Mouse (Mus musculus) neural tube, embryonic 13.5 days (tissue): ENCODE results near the gene Itga9. TPM values are rescaled to one million over a fixed set of nuclear protein-coding genes. Genes with fewer than 3 reads are reported as not detected.

Experiments
- ATAC-seq: fragments of 200-750 bp; cut with Nextera tagmentation; 2 replicates; pipeline ENCODE4 v1.8.0; 2017; ENCODE audit warnings: low read depth, mild to moderate bottlenecking, moderate TSS enrichment, moderate library complexity
- H3K27ac ChIP-seq: fragments of 300-500 bp; sonication (generic); replicated peaks from 2 replicates; pipeline ENCODE4 v1.5.1; 2015; ENCODE audit warnings: moderate library complexity, mild to moderate bottlenecking, inconsistent platforms
- H3K27me3 ChIP-seq: fragments of 300-500 bp; sonication (generic); 2 replicates; pipeline ENCODE4 v1.6.1; 2015; ENCODE audit warnings: mild to moderate bottlenecking, inconsistent platforms
- H3K36me3 ChIP-seq: fragments of 300-500 bp; sonication (generic); 2 replicates; pipeline ENCODE4 v1.6.1; 2015; ENCODE audit warnings: mild to moderate bottlenecking, inconsistent platforms
- H3K4me1 ChIP-seq: fragments of 300-500 bp; sonication (generic); replicated peaks from 2 replicates; pipeline ENCODE4 v1.6.1; 2015; ENCODE audit warnings: inconsistent platforms
- H3K4me2 ChIP-seq: fragments of 300-500 bp; sonication (generic); 2 replicates; pipeline ENCODE4 v1.6.1; 2015; ENCODE audit warnings: inconsistent platforms, mild to moderate bottlenecking, moderate library complexity
- H3K4me3 ChIP-seq: fragments of 300-500 bp; sonication (generic); 2 replicates; pipeline ENCODE4 v1.5.1; 2015; ENCODE audit warnings: mild to moderate bottlenecking, inconsistent platforms
- H3K9ac ChIP-seq: fragments of 300-500 bp; sonication (generic); 2 replicates; pipeline ENCODE4 v1.6.1; 2015; ENCODE audit warnings: moderate library complexity, mild to moderate bottlenecking, inconsistent platforms
- H3K9me3 ChIP-seq: fragments of 300-500 bp; sonication (generic); 2 replicates; pipeline ENCODE4 v1.6.1; 2016; ENCODE audit warnings: inconsistent platforms
- WGBS: fragments of 180-500 bp; shearing (Covaris S2); methylation state at CpG from one replicate; pipeline ENCODE4 v1.1.7; 2015; 5-methylcytosine and 5-hydroxymethylcytosine counted together
- polyA plus RNA-seq: library from polyadenylated mRNA; unstranded; fragments of >200 nt; fragmentation: Nextera tagmentation; extraction: Ambion mirVana; gene quantifications from 2 replicates; pipeline ENCODE4 v1.2.1, GENCODE M21; 2015

Itga9 gene
- polyA plus RNA-seq, 1 experiment from 2014 or later: 3.5 TPM

DNA sequence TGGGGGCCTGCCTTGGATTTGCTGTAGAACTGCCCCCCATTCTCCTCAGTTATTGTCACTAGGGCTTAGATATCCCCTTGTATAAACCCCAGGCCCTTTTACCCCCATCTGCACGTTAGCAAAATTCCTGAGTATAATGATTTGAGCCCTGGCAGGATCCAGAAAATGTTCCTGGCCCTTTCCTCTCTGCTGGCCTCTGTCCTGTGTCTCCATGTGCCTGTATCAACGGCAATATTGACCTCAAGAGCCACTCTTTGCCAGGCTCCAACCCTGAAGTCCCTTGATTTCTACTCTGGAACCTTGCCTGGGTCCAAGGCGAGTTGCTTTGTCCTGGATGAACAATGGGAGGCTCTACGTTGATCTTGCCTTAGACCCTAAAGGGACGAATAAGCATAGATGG lies 131.8 kb downstream of the Itga9 start:
- H3K27me3 ChIP-seq: no peaks in the 10 kb centered on the region
- no peaks in the 10 kb centered on the region for H3K36me3 ChIP-seq
- no peak overlapping the region for H3K27ac ChIP-seq
- no peak overlapping the region for H3K4me2 ChIP-seq
- no peaks in the 10 kb centered on the region; the same call in 1 of the 2 replicates for H3K4me1 ChIP-seq
- H3K9ac ChIP-seq: no peak overlapping the region
- WGBS: 80% methylated on average over 5 of the region's 5 CpGs
- H3K4me3 ChIP-seq: no peak overlapping the region
- H3K9me3 ChIP-seq: no peaks in the 10 kb centered on the region
- ATAC-seq: no peak

DNA sequence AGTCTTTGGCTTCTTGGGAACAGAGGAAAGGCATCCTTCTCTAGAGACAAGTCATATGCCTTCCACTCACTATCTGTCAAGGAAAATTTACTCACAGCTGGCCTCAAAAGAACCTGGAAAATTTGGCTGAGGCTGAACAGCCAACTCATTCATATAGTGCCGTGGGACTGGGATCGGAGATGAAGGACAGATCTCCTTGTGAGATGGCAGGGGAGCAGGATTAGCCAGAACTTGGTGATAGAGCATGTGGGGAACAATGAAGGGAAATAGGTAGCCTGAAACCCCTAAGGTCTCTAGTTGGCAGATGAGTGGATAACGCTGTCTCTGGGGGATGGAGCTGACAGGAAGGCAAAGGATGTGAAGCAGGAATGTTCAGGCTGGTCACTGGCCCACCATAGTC lies 132.6 kb downstream of the Itga9 start:
- Histone ChIP-seq H3K27ac (no peak overlapping the region), H3K36me3 (no peaks in the 10 kb centered on the region), H3K27me3 (no peaks in the 10 kb centered on the region), H3K9ac (no peak overlapping the region), H3K4me1 (no peaks in the 10 kb centered on the region; the same call in 1 of the 2 replicates), H3K9me3 (no peaks in the 10 kb centered on the region), H3K4me2 (no peak overlapping the region), H3K4me3 (no peak overlapping the region)
- 87% methylated on average over 3 of the region's 3 CpGs for WGBS
- ATAC-seq: no peak

DNA sequence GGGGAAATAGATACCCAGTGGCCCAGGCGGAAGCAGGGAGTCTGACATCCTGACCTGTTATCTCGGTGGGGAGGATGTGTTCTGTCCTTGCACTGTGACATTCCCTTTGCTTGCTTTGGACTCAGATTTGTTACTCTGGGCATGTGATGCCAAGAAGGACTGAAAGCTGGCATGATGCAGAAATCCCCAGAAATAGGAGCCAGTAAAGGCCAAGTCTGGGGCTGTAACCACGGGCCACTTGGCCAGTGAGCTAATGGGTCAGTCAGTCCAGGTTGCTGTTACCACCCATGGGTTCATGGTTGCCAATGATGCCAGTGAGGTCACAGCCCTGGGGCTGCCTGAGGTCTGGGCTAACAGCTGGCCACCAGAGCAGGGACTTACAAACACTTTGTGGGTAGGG lies 133.2 kb downstream of the Itga9 start:
- WGBS: 96% methylated on average over 3 of the region's 3 CpGs

DNA sequence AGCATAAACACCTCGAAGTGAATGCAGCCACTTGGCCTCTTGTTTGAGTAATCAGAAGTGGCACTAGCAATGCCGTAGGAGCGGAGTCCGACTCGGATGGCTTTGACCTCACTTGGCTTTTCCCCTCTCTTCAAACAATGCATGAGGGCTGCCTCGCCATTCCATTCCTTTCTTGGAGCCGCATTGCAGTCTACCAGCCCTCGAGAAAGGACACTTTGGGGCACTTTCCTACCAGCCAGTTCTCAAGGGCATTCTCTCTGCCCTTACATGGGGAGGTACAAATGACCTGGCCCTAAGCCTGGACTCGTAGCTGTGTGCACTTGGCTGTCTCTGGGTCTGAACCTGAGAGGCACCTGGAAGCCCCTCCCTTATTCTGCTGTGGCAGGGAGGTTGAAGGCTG lies 134.8 kb downstream of the Itga9 start:
- Histone ChIP-seq H3K9ac (no peak overlapping the region), H3K4me2 (no peak overlapping the region), H3K9me3 (no peaks in the 10 kb centered on the region), H3K27ac (no peak overlapping the region), H3K4me3 (no peak overlapping the region), H3K4me1 (no peaks in the 10 kb centered on the region; the same call in 1 of the 2 replicates), H3K27me3 (no peaks in the 10 kb centered on the region), H3K36me3 (no peaks in the 10 kb centered on the region)
- 85% methylated on average over 9 of the region's 9 CpGs for WGBS
- ATAC-seq: no peak

More for the DNA sequence above, 133.2 kb downstream of the Itga9 start:
- no peak overlapping the region for H3K27ac ChIP-seq
- H3K4me1 ChIP-seq: no peaks in the 10 kb centered on the region; the same call in 1 of the 2 replicates
- H3K4me3 ChIP-seq: no peak overlapping the region
- no peak overlapping the region for H3K9ac ChIP-seq
- no peaks in the 10 kb centered on the region for H3K27me3 ChIP-seq
- no peak for ATAC-seq
- H3K4me2 ChIP-seq: no peak overlapping the region
- H3K36me3 ChIP-seq: no peaks in the 10 kb centered on the region
- H3K9me3 ChIP-seq: no peaks in the 10 kb centered on the region

DNA sequence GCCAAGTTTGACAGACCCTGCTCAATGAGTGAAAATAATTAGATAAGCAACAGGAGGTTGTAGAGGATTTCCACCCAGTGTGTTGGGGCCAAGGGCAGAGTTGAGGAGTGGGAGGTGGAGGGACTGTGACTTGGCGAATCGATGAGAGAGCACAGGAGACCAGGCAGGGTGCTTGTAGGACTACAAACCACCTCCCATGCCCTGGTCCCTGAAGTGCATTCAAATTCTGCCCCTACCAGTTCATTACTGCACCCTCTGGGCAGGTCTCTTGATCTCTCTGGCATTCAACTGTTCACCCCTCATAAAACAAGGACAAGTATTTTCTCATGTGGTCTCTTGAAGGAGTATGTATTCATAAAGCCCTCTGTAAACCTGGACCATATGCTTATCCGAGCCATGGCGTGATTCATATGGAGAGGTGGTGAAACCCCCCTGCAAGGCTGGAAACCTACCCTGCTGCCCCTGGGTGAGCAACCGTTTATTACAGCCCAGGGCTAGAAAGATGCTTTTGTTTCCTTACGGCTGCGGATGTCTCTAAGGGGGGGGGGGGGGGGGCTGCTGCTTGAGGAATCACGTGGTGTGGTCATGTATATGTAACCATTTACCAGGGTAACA lies 143.0 kb downstream of the Itga9 start:
- H3K4me1 ChIP-seq: peaks cover 15% of the 10 kb centered on the region
- no peaks in the 10 kb centered on the region for H3K9me3 ChIP-seq
- H3K27ac ChIP-seq: no peak overlapping the region; the same call in 1 of the 2 replicates
- H3K9ac ChIP-seq: no peak overlapping the region
- WGBS: 23% methylated on average over 8 of the region's 8 CpGs
- peak; percentile 47; the same call in 1 of the 2 replicates for ATAC-seq
- H3K36me3 ChIP-seq: no peaks in the 10 kb centered on the region
- no peak overlapping the region for H3K4me2 ChIP-seq
- no peak overlapping the region for H3K4me3 ChIP-seq
- H3K27me3 ChIP-seq: no peaks in the 10 kb centered on the region

DNA sequence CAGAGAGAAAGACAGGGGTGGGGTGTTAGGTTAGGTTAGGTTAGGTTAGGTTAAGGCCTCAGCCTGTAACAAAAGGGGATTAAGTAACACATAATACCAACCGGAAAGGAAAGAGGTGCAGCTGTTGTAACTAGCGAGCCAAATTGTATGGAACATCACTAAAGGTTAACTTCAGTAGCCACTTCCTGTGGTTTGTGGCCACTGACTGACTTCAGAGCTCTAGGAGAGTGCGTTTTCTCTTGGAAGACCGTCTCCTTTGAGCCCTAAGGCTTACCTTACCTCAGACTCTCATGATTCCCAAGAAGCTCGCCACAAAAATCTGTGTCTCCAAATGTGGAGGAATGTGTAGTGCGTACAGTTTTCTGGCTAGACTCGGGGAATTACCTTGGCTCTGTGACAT lies 144.3 kb downstream of the Itga9 start:
- Histone ChIP-seq H3K4me3 (no peak overlapping the region), H3K27ac (no peak overlapping the region), H3K36me3 (no peaks in the 10 kb centered on the region), H3K27me3 (no peaks in the 10 kb centered on the region), H3K9ac (no peak overlapping the region), H3K4me2 (no peak overlapping the region), H3K4me1 (peaks cover 15% of the 10 kb centered on the region), H3K9me3 (no peaks in the 10 kb centered on the region)
- no peak for ATAC-seq
- 86% methylated on average over 7 of the region's 7 CpGs for WGBS

DNA sequence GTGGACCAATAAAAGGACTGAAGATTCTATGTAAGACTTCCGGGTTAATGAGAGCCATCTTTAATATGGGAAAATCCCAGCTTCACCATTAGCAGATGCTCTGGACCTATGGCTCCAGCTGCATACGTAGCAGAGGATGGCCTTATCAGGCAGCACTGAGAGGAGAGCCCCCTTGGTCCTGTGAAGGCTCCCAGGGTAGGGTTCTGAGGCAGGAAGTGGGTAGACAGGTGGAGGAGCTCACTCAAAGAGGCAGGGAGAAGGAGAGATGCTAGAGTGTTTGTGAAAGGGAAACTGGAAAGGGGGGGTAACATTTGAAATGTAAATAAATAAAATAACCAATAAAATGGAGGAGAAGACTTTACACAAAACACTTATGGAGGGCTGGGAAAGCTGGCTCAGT lies 145.9 kb downstream of the Itga9 start:
- peaks cover 22% of the 10 kb centered on the region for H3K4me1 ChIP-seq
- no peak overlapping the region for H3K9ac ChIP-seq
- H3K4me3 ChIP-seq: no peak overlapping the region
- H3K27ac ChIP-seq: no peak overlapping the region
- H3K4me2 ChIP-seq: no peak overlapping the region
- no peak for ATAC-seq
- H3K27me3 ChIP-seq: no peaks in the 10 kb centered on the region
- no peaks in the 10 kb centered on the region for H3K9me3 ChIP-seq
- WGBS: 92% methylated on average over 2 of the region's 2 CpGs
- no peaks in the 10 kb centered on the region for H3K36me3 ChIP-seq

DNA sequence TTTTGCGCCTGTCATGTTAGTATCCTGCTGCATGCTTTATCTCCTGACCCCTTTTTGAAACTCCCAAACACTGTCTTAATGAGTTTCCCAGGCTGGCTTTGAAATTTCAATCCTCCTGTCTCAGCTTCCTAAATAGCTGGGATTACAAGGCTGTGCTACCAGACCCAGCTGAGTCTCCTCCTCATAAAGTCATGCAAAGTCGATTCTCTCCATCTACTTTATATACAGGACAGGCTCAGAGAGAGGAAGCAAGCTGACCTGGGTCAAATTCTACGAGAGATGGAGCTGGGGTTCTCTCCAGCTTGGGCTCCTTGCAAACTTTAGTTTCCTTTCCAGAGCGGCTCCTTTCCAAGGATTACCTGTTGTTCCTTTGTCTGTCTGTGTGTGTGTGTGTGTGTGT lies 153.0 kb downstream of the Itga9 start:
- H3K9me3 ChIP-seq: 0 out of 2 replicates have a peak, but pooled peaks cover 5% of the 10 kb centered on the region
- H3K36me3 ChIP-seq: no peaks in the 10 kb centered on the region
- H3K4me2 ChIP-seq: no peak overlapping the region
- no peak overlapping the region for H3K4me3 ChIP-seq
- 76% methylated on average over 4 of the region's 4 CpGs for WGBS
- no peak overlapping the region for H3K9ac ChIP-seq
- peaks cover 32% of the 10 kb centered on the region for H3K4me1 ChIP-seq
- no peaks in the 10 kb centered on the region for H3K27me3 ChIP-seq
- no peak for ATAC-seq
- H3K27ac ChIP-seq: no peak overlapping the region

DNA sequence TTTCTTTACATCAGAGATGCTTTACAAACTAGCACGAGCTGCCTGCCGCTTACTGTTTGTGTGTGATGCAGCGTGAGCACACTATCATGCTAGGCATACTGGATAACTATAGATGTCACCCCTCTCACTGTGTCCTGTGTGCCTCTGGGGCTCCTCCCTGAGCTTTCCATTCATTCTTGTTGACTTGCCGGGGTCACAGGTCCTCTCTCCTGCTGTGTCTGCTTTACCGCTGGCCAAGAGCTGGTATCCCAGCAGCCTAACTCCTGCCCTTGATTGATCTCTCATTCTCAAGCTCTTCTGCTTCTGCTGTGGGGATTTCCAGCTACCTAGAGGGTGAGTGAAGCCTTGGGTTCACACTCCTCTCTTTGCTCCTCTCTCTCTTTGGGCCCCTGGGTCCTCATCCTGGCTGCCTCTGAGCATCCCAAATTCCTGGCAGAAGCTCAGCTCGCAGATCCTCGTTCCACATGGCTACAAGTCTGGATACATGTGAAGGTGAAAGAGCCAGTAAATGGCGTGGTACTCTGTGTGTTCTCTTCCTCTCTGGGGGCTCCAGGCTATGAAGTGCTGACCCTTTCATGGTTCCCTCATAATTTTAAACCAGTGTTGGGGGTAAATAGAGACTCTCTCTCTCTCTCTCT lies 155.6 kb downstream of the Itga9 start:
- no peak overlapping the region for H3K27ac ChIP-seq
- no peak overlapping the region for H3K4me2 ChIP-seq
- H3K9me3 ChIP-seq: 0 out of 2 replicates have a peak, but pooled peaks cover 5% of the 10 kb centered on the region
- no peaks in the 10 kb centered on the region for H3K36me3 ChIP-seq
- H3K4me3 ChIP-seq: no peak overlapping the region
- peaks cover 35% of the 10 kb centered on the region for H3K4me1 ChIP-seq
- H3K9ac ChIP-seq: no peak overlapping the region
- 54% methylated on average over 8 of the region's 8 CpGs for WGBS
- ATAC-seq: no peak
- no peaks in the 10 kb centered on the region for H3K27me3 ChIP-seq

DNA sequence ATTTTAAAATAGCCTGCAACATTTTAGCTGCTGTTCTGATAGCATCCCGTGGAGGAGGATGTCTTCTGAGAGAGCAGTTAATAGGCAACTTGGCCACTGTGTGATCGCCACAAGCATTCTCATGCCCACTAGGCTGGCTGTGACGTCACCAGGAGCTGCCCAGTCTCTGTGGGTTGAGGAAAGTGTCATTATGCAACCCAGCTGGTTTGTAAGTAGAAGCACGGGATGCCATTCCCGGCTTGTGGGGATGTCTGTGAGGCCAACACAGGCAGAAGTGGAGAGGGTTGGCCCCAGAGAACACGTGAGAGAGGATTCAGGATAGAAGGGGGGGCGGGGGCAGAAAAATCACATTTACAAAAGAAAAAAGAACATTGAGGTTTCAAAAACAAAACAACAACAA lies 156.3 kb downstream of the Itga9 start:
- 48% methylated on average over 7 of the region's 7 CpGs for WGBS
- ATAC-seq: no peak

DNA sequence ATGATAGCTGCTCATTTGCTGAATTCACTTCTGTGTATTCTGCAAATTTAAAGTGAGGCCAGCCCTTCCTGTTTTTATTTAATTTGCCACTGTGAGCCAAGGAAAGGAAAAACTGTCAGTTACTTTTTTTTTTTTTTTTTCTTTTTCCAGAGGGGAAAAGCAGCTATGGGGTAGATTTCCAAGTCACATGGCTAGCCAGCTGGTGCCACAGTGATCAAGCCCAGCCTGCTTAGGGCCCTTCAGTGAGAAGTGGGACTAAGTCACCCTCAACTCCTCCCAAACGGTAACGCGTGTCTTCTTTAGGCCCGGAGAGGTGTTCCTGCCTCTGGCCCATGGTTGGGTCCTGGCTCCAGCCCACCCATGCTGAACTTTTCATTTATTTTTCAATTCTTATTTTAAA lies 156.7 kb downstream of the Itga9 start:
- no peak overlapping the region for H3K27ac ChIP-seq
- WGBS: 84% methylated on average over 4 of the region's 4 CpGs

More for the DNA sequence above, 156.3 kb downstream of the Itga9 start:
- no peak overlapping the region for H3K9ac ChIP-seq
- peaks cover 41% of the 10 kb centered on the region for H3K4me1 ChIP-seq
- no peak overlapping the region for H3K4me3 ChIP-seq
- H3K9me3 ChIP-seq: 0 out of 2 replicates have a peak, but pooled peaks cover 5% of the 10 kb centered on the region
- H3K27me3 ChIP-seq: no peaks in the 10 kb centered on the region
- H3K4me2 ChIP-seq: no peak overlapping the region
- H3K36me3 ChIP-seq: no peaks in the 10 kb centered on the region
- no peak overlapping the region for H3K27ac ChIP-seq

DNA sequence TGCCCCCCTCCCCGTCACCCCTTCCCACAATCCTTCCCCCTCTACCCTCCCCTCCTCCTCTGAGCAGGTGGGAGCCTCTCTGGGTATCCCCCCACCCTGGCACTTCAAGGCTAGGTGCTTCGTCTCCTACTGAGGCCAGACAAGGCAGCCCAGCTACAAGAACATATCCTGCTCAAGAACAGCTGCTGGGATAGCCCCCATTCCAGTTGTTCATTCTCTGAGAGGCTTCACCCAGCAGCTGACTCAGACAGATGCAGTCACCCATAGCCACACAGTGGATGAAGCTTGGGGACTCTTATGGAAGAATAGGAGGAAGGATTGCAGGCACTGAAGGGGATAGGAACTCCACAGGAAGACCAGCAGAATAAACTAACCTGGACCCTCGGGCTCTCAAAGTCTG lies 157.2 kb downstream of the Itga9 start:
- no peaks in the 10 kb centered on the region for H3K27me3 ChIP-seq
- no peaks in the 10 kb centered on the region for H3K36me3 ChIP-seq
- no peak overlapping the region for H3K4me2 ChIP-seq
- H3K4me3 ChIP-seq: no peak overlapping the region
- H3K9me3 ChIP-seq: 0 out of 2 replicates have a peak, but pooled peaks cover 5% of the 10 kb centered on the region
- no peak overlapping the region for H3K9ac ChIP-seq
- 76% methylated on average over 3 of the region's 3 CpGs for WGBS
- H3K27ac ChIP-seq: no peak overlapping the region
- peaks cover 43% of the 10 kb centered on the region for H3K4me1 ChIP-seq
- ATAC-seq: no peak

More for the DNA sequence above, 156.7 kb downstream of the Itga9 start:
- H3K36me3 ChIP-seq: no peaks in the 10 kb centered on the region
- no peaks in the 10 kb centered on the region for H3K27me3 ChIP-seq
- H3K9ac ChIP-seq: no peak overlapping the region
- ATAC-seq: no peak
- no peak overlapping the region for H3K4me2 ChIP-seq
- peaks cover 41% of the 10 kb centered on the region for H3K4me1 ChIP-seq
- H3K4me3 ChIP-seq: no peak overlapping the region
- H3K9me3 ChIP-seq: 0 out of 2 replicates have a peak, but pooled peaks cover 5% of the 10 kb centered on the region
